Mouse (Mus musculus) cerebellum, adult 2 months (tissue): Measurements from ENCODE around the gene Slc25a53. TPM values are rescaled to one million over a fixed set of nuclear protein-coding genes. Genes with fewer than 3 reads are reported as not detected.
A peak's percentile ranks its signal among the peaks of the same experiment; 100 is the strongest.
"Not testable (repeated sequence)": the region's sequence is repeated elsewhere in the genome, so short reads cannot be mapped to it uniquely, and the experiment has no call there.

Experiments used
- DNase-seq, 2 experiments: peaks; one replicate each; pipeline ENCODE4 v3.0.0; 2021
- H3K27ac ChIP-seq: fragments of 200-500 bp; 2 replicates; pipeline ENCODE4 v1.5.1; 2012; ENCODE audit warnings: low read length, control low read depth, inconsistent platforms; ENCODE audit not compliant: insufficient read depth
- H3K27me3 ChIP-seq: fragments of 200-500 bp; 2 replicates; pipeline ENCODE4 v1.6.1; 2012; ENCODE audit warnings: inconsistent platforms, mild to moderate bottlenecking, low read length, moderate library complexity; ENCODE audit not compliant: control insufficient read depth, insufficient read depth
- H3K4me1 ChIP-seq: fragments of 200-500 bp; 2 replicates; pipeline ENCODE4 v1.6.1; 2011; ENCODE audit warnings: low read length; ENCODE audit not compliant: control insufficient read depth, insufficient read depth
- H3K4me3 ChIP-seq: fragments of 200-500 bp; replicated peaks from 2 replicates; pipeline ENCODE3; 2011; ENCODE audit warnings: mild to moderate bottlenecking, low read depth, low read length, control low read depth; ENCODE audit not compliant: insufficient read depth
- CTCF ChIP-seq: fragments of 200-500 bp; IDR thresholded peaks from 2 replicates; pipeline ENCODE4 v1.5.1; 2011; ENCODE audit warnings: low read depth, mild to moderate bottlenecking, control low read depth, low read length, moderate library complexity, borderline replicate concordance; ENCODE audit not compliant: insufficient read depth
- POLR2A ChIP-seq: fragments of 200-500 bp; IDR thresholded peaks from 2 replicates; pipeline ENCODE4 v1.6.1; 2011; ENCODE audit warnings: low read length, control low read depth, borderline replicate concordance; ENCODE audit not compliant: insufficient read depth
- WGBS: fragments of 180-500 bp; shearing (Covaris S2); methylation state at CpG from one replicate; pipeline ENCODE4 v1.1.7; 2018; 5-methylcytosine and 5-hydroxymethylcytosine counted together
- polyA plus RNA-seq: library from polyadenylated mRNA; depleted of rRNA; stranded (reverse); fragments of >200 nt; gene quantifications from 2 replicates; pipeline ENCODE4 v1.2.3, GENCODE M21; 2012

Slc25a53 gene
- polyA plus RNA-seq, 1 experiment: 15.9 TPM

DNA sequence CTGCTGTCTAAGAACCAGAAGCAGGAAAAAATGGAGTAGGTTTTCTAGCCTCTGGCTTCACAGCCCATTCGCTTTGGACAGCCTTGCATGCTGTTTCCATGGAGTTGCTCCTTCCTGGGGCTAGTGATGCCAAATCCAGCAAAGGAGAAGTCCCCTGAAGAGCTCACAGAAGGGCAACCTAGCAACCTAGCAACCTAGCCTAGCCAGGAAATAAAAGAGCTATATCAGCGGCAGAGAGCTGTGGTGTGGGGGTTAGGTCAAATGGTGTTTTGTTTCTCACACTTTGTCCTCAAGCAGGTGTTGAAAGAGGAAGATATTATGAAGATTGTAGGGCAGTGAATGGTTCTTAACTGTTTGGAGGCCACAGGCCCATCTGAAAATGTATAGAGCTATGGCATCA, 46.8 kb downstream of the Slc25a53 start:
- H3K27me3 ChIP-seq: no peaks in the 10 kb centered on the region
- TF ChIP-seq POLR2A (no peak), CTCF (no peak)
- DNase-seq: no peak
- H3K4me3 ChIP-seq: no peak overlapping the region
- WGBS: 11% methylated on average over 2 of the region's 2 CpGs
- H3K27ac ChIP-seq: no peak overlapping the region
- no peaks in the 10 kb centered on the region for H3K4me1 ChIP-seq

DNA sequence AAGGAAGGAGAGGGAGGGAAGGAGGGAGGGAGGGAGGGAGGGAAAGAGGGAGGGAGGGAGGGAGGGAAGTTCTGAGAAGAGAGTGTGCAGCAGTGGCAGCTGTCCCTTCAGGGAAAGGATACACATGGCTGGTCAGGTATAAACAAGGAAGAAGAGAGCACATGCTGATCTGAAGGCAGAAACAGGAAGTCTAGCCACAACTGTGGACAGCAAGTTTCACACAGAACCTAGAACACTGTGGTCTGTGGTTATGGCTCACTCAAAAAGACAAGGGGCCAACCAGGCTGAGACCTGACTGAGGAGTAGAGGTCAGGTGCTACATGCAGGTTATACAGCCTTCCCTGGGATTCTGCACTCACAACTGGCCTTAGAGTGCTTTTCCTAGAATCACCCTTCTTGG, 52.1 kb downstream of the Slc25a53 start:
- Histone ChIP-seq H3K27ac (no peak overlapping the region), H3K4me3 (no peak overlapping the region), H3K4me1 (no peaks in the 10 kb centered on the region), H3K27me3 (no peaks in the 10 kb centered on the region)
- no peak for DNase-seq
- TF ChIP-seq CTCF: no peak
- no peak for TF ChIP-seq POLR2A

DNA sequence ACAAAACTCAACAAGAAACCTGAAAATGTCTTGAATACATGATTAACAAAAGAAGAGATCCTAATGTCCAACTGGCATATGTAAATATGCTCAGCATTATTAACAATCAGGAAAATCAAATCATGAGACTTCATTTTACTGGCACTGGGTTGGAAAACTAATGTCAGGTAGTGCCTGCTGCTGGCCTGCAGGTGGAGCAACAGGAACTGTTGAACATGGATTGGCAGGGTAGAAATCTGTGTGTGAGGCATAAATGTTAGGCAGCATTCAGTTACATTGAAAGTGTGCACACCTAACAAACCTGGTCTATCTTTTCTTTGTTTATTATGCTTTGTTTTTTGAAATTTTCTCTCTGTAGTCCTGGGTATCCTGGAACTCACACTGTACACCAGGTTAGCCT, 59.5 kb downstream of the Slc25a53 start:
- no peak for TF ChIP-seq POLR2A
- peak; percentile 65; the same call in 1 of the 2 replicates for TF ChIP-seq CTCF
- no peak overlapping the region for H3K4me3 ChIP-seq
- no peaks in the 10 kb centered on the region for H3K4me1 ChIP-seq
- peak; percentile 32 to 53 for DNase-seq
- H3K27ac ChIP-seq: no peak overlapping the region
- H3K27me3 ChIP-seq: no peaks in the 10 kb centered on the region

DNA sequence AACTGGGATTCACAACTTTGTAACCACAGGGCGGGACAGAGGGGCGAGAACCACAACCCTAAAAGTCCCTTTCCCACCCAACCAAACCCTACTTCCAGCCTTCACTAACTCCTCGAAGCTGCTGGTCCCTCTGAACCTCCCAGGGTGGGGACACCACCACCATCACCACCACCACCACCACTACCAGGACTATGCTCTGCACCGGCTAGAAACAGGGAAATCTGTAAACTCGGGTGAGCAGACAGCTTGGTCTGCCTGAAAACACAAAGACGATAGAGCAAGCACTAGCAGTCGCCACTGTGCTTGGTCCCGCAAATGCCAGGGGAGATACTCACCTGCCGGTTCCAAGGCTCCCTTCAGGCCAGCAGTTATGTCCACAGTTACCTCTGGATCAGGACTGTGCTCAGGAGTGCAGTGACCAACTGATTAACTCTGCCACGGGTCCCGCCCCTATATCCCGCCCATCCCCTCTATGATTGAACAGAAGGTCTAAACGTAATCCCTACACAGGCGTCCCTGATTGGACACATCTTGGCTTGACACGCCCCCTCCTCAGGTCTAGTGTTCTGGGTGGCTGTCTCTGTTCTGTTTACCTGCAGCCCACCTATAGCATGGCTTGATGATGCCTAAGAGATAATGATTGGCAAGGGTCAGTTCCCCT, 61.5 kb downstream of the Slc25a53 start, which contains the start of the genes Tmsb15l and Tmsb15b1:
TSS of gene Tmsb15l (minus strand) at position 446 of the 661 bp plus-strand sequence.
TSS of gene Tmsb15b1 (minus strand) at position 451 of the 661 bp plus-strand sequence.
- Histone ChIP-seq H3K4me1 (no peaks in the 10 kb centered on the region), H3K27me3 (no peaks in the 10 kb centered on the region), H3K4me3 (peak within 1 kb of the TSS; percentile 97), H3K27ac (0 out of 2 replicates have a peak within 1 kb of the TSS, but pooled peaks have one; percentile 16)
- peak; percentile 54 to 91 for DNase-seq
- WGBS: 15% methylated on average over 15 of the region's 15 CpGs
- TF ChIP-seq CTCF: no peak
- peak; percentile 60; the same call in 1 of the 2 replicates for TF ChIP-seq POLR2A

DNA sequence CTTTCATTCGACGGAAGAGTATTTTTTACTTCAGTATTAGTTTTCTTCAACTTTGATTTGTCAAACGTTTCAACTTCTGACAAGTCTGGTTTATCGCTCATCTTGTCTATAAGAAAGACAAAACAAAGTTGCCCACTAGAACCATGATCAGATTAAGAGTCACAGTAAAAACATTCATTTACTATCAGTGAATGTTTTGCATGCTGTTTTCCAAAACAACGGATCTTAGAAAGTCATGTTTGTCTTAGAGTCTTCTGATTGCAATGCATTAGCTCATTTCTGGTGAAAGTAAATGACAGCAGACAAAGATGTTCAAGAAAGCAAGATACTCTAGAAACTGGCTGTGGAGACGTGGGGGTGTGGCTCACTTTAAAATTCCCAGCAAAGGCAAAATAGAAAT, 62.7 kb downstream of the Slc25a53 start, which contains the start of gene Tmsb15b2:
TSS of gene Tmsb15b2 (minus strand) at position 101 of the 400 bp plus-strand sequence.
- H3K4me3 ChIP-seq: peak within 1 kb of the TSS; percentile 97
- 0 out of 2 replicates have a peak within 1 kb of the TSS, but pooled peaks have one; percentile 16 for H3K27ac ChIP-seq
- H3K4me1 ChIP-seq, H3K27me3 ChIP-seq, DNase-seq: not testable (repeated sequence)
- WGBS: 94% methylated on average over 6 of the region's 6 CpGs

DNA sequence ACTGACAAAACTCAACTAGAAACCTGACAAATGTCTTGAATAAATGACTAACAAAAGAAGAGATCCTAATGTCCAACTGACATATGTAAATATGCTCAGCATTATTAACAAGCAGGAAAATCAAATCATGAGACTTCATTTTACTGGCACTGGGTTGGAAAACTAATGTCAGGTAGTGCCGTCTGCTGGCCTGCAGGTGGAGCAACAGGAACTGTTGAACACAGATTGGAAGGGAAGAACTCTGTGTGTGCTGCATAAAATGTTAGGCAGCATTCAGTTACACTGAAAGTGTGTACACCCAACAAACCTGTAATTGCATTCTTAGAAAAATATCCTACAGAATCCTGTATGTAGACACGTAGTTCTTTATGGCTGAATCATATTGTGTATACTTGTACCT, 78.4 kb downstream of the Slc25a53 start:
- peak; percentile 36 to 41 for DNase-seq
- Histone ChIP-seq H3K27me3 (no peaks in the 10 kb centered on the region), H3K4me3 (no peak overlapping the region), H3K4me1 (no peaks in the 10 kb centered on the region), H3K27ac (no peak overlapping the region)
- TF ChIP-seq CTCF: peak; percentile 60
- TF ChIP-seq POLR2A: no peak
- WGBS: 14% methylated on average over 2 of the region's 2 CpGs

DNA sequence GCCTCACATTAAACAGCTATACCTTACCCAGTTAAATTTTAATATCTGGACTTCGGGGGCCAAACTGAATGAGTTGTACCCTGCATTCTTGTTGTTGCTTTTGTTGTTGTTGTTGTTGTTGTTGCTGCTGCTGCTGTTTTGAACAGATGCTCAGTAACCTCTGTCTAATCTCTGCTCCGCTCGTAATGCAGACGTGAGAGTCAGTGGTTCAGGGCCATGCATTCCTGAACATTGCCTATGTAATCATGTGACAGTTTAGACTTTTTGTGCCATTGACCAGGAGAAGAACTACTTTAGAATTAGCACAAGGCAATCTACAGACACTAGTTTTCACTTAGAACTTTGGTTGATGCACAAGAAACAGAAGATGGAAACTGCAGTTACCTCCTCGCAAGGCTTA, 79.8 kb downstream of the Slc25a53 start:
- WGBS: 45% methylated on average over 5 of the region's 5 CpGs
- H3K27me3 ChIP-seq: not testable (repeated sequence)

DNA sequence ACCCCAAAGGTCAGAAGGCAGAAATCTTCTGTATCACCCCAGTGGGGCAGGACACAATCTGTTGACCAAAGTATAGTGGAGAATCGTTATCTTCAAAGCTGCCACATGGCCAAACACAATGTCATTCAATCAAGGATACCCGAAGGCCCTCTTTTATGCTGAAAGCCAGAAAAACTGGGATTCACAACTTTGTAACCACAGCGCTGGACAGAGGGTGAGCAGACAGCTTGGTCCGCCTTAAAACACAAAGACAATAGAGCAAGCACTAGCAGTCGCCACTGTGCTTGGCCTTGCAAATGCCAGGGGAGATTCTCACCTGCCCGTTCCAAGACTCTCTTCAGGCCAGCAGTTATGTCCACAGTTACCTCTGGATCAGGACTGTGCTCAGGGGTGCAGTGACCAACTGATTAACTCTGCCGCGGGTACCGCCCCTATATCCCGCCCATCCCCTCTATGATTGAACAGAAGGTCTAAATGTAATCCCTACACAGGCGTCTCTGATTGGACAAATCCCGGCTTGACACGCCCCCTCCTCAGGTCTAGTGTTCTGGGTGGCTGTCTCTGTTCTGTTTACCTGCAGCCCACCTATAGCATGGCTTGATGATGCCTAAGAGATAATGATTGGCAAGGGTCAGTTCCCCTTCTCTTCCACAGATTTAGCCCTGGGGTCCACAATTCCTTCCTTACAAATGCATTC, 80.4 kb downstream of the Slc25a53 start:
- WGBS: 10% methylated on average over 13 of the region's 13 CpGs
- not testable (repeated sequence) for H3K27me3 ChIP-seq, H3K27ac ChIP-seq, H3K4me1 ChIP-seq
- peak; percentile 87 to 88 for DNase-seq
- TF ChIP-seq POLR2A: peak; percentile 17; the same call in 1 of the 2 replicates
- peak overlapping the region; percentile 67 for H3K4me3 ChIP-seq

More for the DNA sequence above, 79.8 kb downstream of the Slc25a53 start:
- DNase-seq, H3K4me1 ChIP-seq, H3K27ac ChIP-seq: not testable (repeated sequence)
- peak overlapping the region; percentile 42 for H3K4me3 ChIP-seq
